Mouse (Mus musculus) midbrain, embryonic 11.5 days (tissue): ENCODE measurements at regions not wholly inside any gene's neighbourhood (a gene's known extent, or its start where the extent isn't known, plus 50 kb on each side); places are given as distances from the start of the nearest gene placed in this dataset.

ENCODE experiments used
- ATAC-seq: fragments of 200-750 bp; cut with Nextera tagmentation; 2 replicates; pipeline ENCODE4 v1.8.0; 2017; ENCODE audit warnings: moderate TSS enrichment, moderate library complexity; ENCODE audit not compliant: low FRiP score
- DNase-seq: peaks from one replicate; pipeline ENCODE4 v3.0.0; 2015; ENCODE audit warnings: low spot score; ENCODE audit errors: missing footprints
- H3K27ac ChIP-seq: fragments of 300-500 bp; sonication (generic); 2 replicates; pipeline ENCODE4 v1.5.1; 2014; ENCODE audit warnings: low read depth, low read length
- H3K27me3 ChIP-seq: fragments of 300-500 bp; sonication (generic); 2 replicates; pipeline ENCODE4 v1.6.1; 2014; ENCODE audit warnings: mild to moderate bottlenecking, low read length, moderate library complexity, mixed read lengths; ENCODE audit not compliant: control insufficient read depth, insufficient read depth
- H3K36me3 ChIP-seq: fragments of 300-500 bp; sonication (generic); 2 replicates; pipeline ENCODE4 v1.6.1; 2014; ENCODE audit warnings: mild to moderate bottlenecking, low read length, moderate library complexity, mixed read lengths; ENCODE audit not compliant: control insufficient read depth, insufficient read depth
- H3K4me1 ChIP-seq: fragments of 300-500 bp; sonication (generic); 2 replicates; pipeline ENCODE4 v1.6.1; 2014; ENCODE audit warnings: low read length; ENCODE audit not compliant: control insufficient read depth, insufficient read depth
- H3K4me2 ChIP-seq: fragments of 300-500 bp; sonication (generic); 2 replicates; pipeline ENCODE4 v1.6.1; 2014; ENCODE audit warnings: mild to moderate bottlenecking, moderate library complexity
- H3K4me3 ChIP-seq: fragments of 300-500 bp; sonication (generic); 2 replicates; pipeline ENCODE4 v1.5.1; 2014; ENCODE audit warnings: low read depth, low read length
- H3K9ac ChIP-seq: fragments of 300-500 bp; sonication (generic); 2 replicates; pipeline ENCODE4 v1.6.1; 2014; ENCODE audit warnings: low read length
- H3K9me3 ChIP-seq: fragments of 300-500 bp; sonication (generic); 2 replicates; pipeline ENCODE4 v1.6.1; 2016; ENCODE audit warnings: low read length; ENCODE audit not compliant: control insufficient read depth
- WGBS: fragments of 180-500 bp; shearing (Covaris S2); extraction: QIAGEN DNeasy Blood & Tissue Kit; methylation state at CpG from one replicate; pipeline ENCODE4 v1.1.7; 2014; 5-methylcytosine and 5-hydroxymethylcytosine counted together

DNA sequence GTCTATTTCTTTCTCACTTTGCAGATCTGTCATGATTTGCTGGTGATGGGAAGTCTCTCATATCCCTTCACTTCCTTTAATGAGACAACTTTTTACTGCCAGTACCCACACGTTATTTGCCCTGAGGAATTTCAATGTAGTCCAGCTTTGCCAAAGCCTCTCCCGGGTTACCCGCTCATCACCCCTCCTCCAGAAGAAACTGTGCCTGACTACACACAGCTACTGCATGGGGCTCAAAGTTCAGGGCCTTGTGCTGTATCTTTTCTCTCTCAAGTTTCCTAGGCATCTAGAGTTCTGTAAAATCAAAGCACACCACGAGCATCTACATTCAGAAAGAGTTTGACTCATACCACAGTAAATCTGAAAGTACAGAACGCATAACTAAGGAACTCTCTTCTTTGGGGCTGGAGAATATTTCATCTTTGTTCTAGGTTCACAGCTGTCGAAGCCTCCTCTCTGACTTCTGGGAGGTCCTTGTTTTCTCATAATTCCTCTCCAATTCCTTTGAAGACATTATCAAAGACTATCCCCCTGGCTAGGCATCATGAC lies 328.4 kb upstream of the Tmc3 start:
- DNase-seq (no peak), ATAC-seq (no peak)
- Histone ChIP-seq H3K9ac (no peak overlapping the region), H3K4me1 (no peaks in the 10 kb centered on the region), H3K4me2 (no peak overlapping the region), H3K27ac (no peak overlapping the region), H3K36me3 (no peaks in the 10 kb centered on the region), H3K27me3 (no peaks in the 10 kb centered on the region), H3K4me3 (no peak overlapping the region), H3K9me3 (no peaks in the 10 kb centered on the region)
- WGBS: 86% methylated on average over 6 of the region's 6 CpGs

DNA sequence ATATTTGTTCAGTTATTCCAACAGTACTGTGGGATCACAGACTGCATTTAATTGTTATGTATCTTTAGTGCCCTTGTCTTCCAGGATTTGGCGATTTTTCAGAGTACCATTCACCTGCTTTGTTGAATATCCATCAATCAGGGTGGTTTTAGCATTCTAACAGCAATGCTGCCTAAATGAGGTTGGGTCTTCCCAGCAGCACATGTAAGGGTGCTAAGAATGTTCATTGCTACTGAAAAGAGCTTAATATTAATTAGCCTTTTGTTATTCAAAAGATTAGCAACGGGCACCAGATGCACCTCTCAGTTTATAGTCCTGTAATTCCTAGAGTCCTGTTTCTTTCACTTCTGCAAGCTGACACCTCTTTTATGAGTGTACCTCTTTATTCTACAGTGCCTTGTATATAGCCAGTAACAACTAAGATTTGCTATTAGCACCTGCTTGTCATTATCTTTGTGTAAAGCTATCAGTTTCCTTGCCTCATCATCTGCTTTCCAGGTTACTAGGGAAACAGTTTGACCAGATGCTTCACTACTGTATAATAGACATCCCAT lies 326.3 kb upstream of the Tmc3 start:
- Histone ChIP-seq H3K9ac (no peak overlapping the region), H3K4me2 (no peak overlapping the region), H3K27me3 (no peaks in the 10 kb centered on the region), H3K4me3 (no peak overlapping the region), H3K9me3 (no peaks in the 10 kb centered on the region), H3K27ac (no peak overlapping the region), H3K36me3 (no peaks in the 10 kb centered on the region), H3K4me1 (no peaks in the 10 kb centered on the region)
- 74% methylated on average over 2 of the region's 2 CpGs for WGBS
- no peak for DNase-seq
- no peak for ATAC-seq

DNA sequence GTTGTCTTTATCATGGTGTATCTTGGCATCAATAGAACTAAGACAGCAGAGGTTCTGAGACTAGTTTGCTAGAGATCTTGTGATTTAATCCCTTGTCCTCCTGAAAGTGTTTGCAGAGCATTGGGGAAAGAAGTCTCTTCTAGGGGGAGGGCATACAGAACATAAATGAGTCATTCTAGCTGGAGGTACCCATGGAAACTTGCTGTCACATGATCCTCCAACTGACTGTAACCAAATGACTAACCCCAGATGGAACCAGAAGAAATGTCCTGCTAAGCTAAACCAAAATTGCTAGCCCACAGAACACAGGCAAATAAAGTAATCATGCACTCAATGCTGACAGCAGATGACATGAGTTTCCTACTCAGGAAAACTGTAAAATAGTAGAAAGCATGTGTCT lies 323.2 kb upstream of the Tmc3 start:
- no peak overlapping the region for H3K27ac ChIP-seq
- no peaks in the 10 kb centered on the region for H3K4me1 ChIP-seq
- no peak for DNase-seq
- H3K36me3 ChIP-seq: no peaks in the 10 kb centered on the region
- H3K4me2 ChIP-seq: no peak overlapping the region
- no peak overlapping the region for H3K9ac ChIP-seq
- no peak overlapping the region for H3K4me3 ChIP-seq
- no peak for ATAC-seq
- H3K9me3 ChIP-seq: no peaks in the 10 kb centered on the region
- no peaks in the 10 kb centered on the region for H3K27me3 ChIP-seq

DNA sequence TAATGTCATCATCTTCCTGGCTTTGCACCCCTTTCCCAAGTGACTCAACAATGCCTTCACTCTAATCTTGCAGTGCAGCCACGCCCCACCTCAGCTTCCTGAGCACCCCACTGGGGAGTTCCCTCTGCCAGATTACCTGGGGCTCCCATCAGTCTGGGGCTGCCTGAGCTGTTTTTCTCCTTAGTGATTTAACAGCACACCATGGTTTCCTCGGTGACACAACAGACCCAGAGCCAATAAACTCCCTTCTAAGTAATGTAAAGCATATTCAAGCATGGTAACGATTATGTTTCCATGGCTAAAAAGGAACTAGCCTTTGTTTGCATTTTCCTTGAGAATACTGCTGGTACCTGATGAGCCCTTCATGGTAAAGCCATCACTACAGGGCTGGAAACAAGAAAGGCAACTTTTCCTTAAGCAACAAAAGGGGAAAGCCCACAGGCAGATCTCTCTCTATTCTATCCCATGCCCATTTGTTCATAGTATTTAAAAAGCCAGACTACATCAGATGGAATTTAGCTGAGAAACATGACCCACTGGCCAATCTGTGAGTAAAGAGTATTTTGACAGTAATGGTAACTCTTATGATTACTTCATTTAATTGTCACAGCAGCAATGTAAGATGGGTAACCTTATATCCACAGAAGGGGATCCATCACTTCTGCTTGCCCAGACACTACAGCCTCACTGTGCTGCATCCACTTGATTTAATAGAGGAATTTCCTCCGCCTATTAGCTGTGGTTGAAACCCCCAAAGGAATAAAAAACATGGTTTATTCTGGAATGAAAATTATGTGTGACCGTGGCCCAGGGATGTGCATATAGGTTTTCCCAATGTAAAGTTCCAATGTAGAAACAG lies 294.6 kb upstream of the Tmc3 start:
- Histone ChIP-seq H3K27ac (no peak overlapping the region), H3K36me3 (no peaks in the 10 kb centered on the region), H3K9me3 (no peaks in the 10 kb centered on the region), H3K4me1 (no peaks in the 10 kb centered on the region), H3K27me3 (no peaks in the 10 kb centered on the region), H3K9ac (no peak overlapping the region), H3K4me3 (no peak overlapping the region), H3K4me2 (no peak overlapping the region)
- ATAC-seq (no peak), DNase-seq (peak; percentile 23)
- 42% methylated on average over 5 of the region's 5 CpGs for WGBS

DNA sequence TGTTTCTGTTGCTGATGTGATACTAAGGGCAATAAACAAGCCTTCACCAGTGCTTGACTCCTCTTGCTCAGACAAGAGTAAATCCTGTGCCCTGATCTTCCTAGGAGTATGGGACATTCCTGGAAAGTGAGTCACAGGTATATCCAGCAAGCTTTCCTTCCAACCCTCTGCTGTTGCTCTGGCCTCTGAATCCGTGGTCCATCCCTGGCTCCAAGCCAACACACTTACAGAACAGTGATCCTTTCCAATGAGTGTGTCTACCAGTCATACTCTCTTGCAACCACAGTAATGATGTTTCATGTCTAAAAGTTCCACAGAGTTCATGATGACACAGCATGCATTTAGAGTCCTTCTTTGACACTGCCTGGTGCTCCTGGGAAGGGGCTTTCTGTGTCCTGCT lies 277.6 kb upstream of the Tmc3 start:
- WGBS: 66% methylated on average over 1 of the region's 1 CpGs
- H3K27ac ChIP-seq: no peak overlapping the region
- H3K4me3 ChIP-seq: no peak overlapping the region
- no peaks in the 10 kb centered on the region for H3K9me3 ChIP-seq
- no peak overlapping the region for H3K9ac ChIP-seq
- H3K36me3 ChIP-seq: no peaks in the 10 kb centered on the region
- ATAC-seq (no peak), DNase-seq (no peak)
- no peaks in the 10 kb centered on the region for H3K27me3 ChIP-seq
- H3K4me2 ChIP-seq: no peak overlapping the region
- H3K4me1 ChIP-seq: no peaks in the 10 kb centered on the region

DNA sequence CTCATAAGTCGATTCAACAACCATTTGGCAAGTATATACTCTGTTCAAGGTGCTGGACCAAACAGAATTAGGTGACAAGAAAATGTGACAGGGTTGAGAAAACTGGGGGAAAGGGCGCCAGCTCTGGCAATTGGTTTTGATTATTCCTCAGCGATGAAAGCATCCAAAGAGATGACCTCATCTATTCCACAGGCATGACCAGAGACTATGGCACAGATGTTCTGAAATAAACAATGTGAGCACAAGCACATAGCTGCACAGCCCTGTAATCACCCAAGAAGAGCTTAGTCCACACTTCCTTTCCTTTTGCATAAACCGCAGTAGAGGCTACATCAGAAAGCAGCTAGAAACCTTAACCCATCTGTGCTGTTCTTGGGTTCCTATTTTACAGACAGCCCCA lies 272.6 kb upstream of the Tmc3 start:
- Histone ChIP-seq H3K27ac (no peak overlapping the region), H3K4me2 (no peak overlapping the region), H3K9me3 (no peaks in the 10 kb centered on the region), H3K27me3 (no peaks in the 10 kb centered on the region), H3K36me3 (no peaks in the 10 kb centered on the region), H3K4me3 (no peak overlapping the region), H3K9ac (no peak overlapping the region), H3K4me1 (no peaks in the 10 kb centered on the region)
- 86% methylated on average over 4 of the region's 4 CpGs for WGBS
- DNase-seq (no peak), ATAC-seq (no peak)

DNA sequence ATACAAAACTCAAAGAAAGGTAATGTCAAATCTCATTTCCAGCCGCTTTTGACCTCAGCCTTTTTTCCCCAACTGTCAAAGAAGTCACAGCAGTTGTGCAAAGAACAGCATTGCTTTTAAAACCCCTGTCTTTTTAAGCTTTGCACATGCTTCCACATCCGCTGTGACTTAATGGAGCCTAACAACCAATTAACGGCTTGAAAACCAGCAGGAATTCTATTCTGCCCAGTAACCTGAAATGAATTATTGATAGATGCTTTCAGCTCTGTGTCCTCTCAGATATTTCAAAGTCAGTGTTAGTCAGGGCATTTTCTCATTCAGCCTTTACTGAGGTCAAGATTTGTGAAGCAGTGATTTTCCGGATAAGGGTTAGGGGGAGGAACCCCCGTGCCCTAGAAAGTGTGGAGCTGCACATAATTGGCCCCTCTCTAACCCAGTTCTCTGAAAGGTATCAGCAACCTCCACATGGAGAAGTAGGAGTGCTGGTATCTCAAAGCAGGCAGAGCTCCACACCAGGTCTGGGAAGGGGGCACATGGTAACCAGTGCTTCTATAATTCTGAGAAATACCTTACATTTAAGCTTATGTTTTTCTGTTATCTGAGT lies 254.8 kb upstream of the Tmc3 start:
- WGBS: 61% methylated on average over 5 of the region's 5 CpGs
- DNase-seq: no peak
- Histone ChIP-seq H3K4me3 (no peak overlapping the region), H3K36me3 (no peaks in the 10 kb centered on the region), H3K9ac (no peak overlapping the region), H3K9me3 (no peaks in the 10 kb centered on the region), H3K4me1 (no peaks in the 10 kb centered on the region), H3K27me3 (no peaks in the 10 kb centered on the region), H3K27ac (no peak overlapping the region), H3K4me2 (no peak overlapping the region)
- ATAC-seq: no peak

DNA sequence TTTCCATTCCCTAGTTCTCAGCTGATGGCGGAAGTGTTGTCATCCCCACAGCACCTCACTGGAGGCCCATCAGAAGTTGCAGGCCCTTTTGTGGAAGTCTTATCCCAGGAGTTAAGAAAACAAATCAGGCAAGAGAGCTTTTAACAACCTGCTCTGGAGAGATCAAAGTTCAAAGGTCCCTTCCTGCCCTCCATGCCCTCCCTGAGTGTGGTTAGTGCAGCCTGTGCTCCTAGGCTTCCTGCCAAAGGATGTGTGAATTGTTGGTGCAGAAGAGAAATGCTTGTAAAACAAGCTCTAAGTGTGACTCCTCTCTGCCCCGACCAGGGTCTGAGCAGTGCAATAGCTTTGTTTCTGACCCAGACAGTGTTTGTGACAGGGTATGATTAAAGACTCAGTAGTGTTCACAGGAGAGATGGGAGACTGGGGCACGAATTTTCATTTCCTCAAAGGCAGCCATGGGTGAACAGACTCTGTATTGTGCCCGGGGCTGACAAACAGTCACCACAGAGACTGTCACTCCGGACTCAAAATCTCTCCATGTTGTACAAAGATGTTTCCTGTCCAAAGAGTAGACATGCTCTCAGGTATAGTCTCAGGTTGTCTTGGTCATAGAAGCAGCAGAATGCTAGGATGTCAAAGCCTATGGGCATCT lies 237.5 kb upstream of the Tmc3 start:
- no peaks in the 10 kb centered on the region for H3K4me1 ChIP-seq
- H3K4me2 ChIP-seq: no peak overlapping the region
- H3K36me3 ChIP-seq: no peaks in the 10 kb centered on the region
- H3K4me3 ChIP-seq: no peak overlapping the region
- no peaks in the 10 kb centered on the region for H3K9me3 ChIP-seq
- ATAC-seq (no peak), DNase-seq (no peak)
- no peak overlapping the region for H3K9ac ChIP-seq
- 75% methylated on average over 5 of the region's 5 CpGs for WGBS
- no peaks in the 10 kb centered on the region for H3K27me3 ChIP-seq
- no peak overlapping the region for H3K27ac ChIP-seq

DNA sequence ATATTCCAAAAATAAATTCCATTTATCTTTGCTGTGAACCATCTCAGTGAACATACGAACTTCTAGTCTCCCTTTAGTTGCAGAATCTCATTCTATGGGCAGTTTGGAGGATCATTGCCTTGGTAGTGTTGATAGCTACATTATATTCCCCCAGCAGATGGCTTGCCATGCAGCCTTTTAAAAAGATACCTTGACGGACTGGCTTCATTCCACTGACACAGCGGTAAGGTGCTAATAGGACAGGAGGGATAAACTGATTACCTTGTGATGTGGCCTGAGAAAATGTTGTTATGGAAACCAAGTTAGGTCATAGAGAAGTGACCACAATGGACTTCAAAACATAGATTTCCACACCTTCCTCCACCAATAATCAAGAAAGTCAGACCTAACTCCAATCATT lies 215.5 kb upstream of the Tmc3 start:
- no peaks in the 10 kb centered on the region for H3K9me3 ChIP-seq
- H3K36me3 ChIP-seq: no peaks in the 10 kb centered on the region
- no peak for ATAC-seq
- H3K27ac ChIP-seq: no peak overlapping the region
- H3K27me3 ChIP-seq: no peaks in the 10 kb centered on the region
- no peak overlapping the region for H3K4me2 ChIP-seq
- no peak for DNase-seq
- no peaks in the 10 kb centered on the region for H3K4me1 ChIP-seq
- no peak overlapping the region for H3K9ac ChIP-seq
- no peak overlapping the region for H3K4me3 ChIP-seq
- 81% methylated on average over 3 of the region's 3 CpGs for WGBS
